Mouse (Mus musculus) kidney, postnatal 14 days (tissue): ENCODE data around the gene Myo3b.
"Not testable (repeated sequence)": the region's sequence is repeated elsewhere in the genome, so short reads cannot be mapped to it uniquely, and the experiment has no call there.

Experiments
- DNase-seq: peaks from one replicate; pipeline ENCODE4 v3.0.0; 2022; ENCODE audit warnings: mixed read lengths

Gene Myo3b

DNA sequence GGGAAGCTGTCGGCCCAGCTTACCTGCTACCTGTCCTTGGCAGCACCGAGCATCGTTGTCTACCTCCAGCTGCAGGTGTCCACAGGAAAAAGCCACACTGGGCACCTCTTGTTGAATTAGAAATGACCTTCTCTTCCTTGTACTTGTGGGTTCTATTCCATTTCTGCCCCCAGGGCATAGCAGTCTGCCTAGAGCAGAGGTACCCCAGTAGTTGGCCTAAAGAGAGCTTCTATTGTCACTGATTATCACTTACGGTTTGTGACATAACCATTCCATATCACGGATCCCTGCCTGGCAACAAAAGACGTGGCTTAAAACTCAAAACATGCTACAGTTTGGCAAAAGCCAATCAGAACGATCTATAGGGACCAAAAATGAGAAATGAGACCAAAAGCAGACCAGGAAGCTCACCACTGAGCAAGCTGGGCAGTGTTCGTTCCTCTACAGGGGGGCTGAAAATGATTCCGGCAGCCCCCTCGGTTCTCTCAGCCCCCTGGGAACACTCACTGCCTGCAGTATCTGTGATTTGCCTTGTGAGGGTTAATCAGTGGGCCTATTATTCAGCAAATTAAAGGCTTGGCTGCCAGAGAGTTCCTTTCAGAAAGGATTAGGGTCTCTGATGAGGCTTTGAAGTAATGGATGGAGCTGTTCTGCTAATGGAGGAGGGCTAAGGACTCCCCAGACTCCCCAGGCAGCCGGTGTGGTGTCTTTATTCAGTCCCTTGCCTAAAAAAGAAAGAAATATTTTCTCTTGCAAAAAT is 163.1 kb downstream of the Myo3b start:
- no peak for DNase-seq

- no peak for DNase-seq
These were observed 163.7 kb downstream of the Myo3b start for GRCm38 (mm10) chr2:70202578-70203167.

DNA sequence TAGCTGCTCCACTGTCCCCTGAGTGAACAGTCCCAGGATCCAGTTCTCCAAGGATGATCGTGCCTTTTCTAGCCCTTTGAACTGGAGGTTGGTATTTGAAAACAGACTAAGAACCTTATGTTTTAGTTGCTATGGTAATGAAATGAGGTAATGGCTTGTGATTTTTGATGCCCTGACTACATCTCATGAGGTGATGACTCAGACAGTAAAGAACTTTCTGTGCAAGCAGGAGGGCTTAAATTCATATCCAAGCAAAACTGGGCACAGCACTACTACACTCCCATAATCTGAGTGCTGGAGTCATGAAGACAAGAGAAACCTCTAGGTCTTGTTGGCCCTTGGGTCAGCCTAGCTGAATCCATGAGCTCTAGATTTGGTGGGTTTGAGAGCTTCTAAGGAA is 169.5 kb downstream of the Myo3b start:
- no peak for DNase-seq

GRCm38 (mm10) chr2:70209790-70210189 is 170.9 kb downstream of the Myo3b start:
- DNase-seq, result no peak

GRCm38 (mm10) chr2:70210427-70211332 is 171.8 kb downstream of the Myo3b start:
- DNase-seq, result no peak

DNA sequence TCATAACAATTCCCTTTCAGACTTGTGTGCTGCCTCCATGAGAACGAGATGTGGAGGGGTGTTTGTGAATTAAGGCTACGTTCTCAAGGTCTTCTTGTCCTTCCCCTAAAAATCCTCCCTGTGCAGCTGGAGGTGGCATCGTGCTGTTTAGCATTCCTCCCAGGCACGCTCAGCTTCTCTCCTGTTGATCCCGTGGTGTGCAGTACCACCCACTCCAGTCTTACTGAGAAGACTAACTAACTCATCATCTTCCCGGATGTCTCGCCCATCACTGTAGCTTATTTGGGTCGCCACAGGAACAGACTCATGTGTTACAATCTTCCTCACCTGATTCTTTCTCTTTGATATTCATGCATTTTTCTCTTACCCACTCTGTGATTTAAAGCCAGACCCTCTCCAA is 175.5 kb downstream of the Myo3b start:
- DNase-seq, result no peak

GRCm38 (mm10) chr2:70217800-70218199 is 178.9 kb downstream of the Myo3b start:
- no peak for DNase-seq

- DNase-seq, result no peak
These were observed 179.5 kb downstream of the Myo3b start for GRCm38 (mm10) chr2:70218469-70218868.

GRCm38 (mm10) chr2:70226679-70227078 is 187.8 kb downstream of the Myo3b start:
- DNase-seq, result peak; percentile 9

- not testable (repeated sequence) for DNase-seq
These were observed 195.5 kb downstream of the Myo3b start for GRCm38 (mm10) chr2:70234450-70234849.

- DNase-seq, result no peak
These were observed 207.1 kb downstream of the Myo3b start for GRCm38 (mm10) chr2:70245981-70246380.

GRCm38 (mm10) chr2:70248616-70249015 is 209.7 kb downstream of the Myo3b start:
- peak; percentile 13 for DNase-seq

DNA sequence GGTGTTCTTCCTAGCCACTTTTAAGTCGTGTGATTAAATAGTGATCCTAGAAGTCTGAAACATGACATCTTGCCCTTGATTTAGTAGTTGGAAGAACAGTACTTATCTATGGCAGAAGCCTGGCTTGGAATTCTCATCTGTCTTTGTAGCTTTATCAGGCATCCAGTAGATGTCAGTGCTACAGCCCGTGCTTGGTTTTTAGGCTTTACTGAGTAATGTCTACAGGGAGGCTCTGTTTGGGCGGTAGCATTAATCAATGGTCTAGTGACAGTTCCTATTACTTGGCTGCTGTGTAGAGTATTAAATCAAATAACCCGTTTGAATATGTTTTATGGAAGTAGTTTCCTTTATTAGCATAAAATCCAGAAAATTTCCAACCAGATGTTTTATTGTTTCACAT is 210.9 kb downstream of the Myo3b start:
- DNase-seq, result no peak

DNA sequence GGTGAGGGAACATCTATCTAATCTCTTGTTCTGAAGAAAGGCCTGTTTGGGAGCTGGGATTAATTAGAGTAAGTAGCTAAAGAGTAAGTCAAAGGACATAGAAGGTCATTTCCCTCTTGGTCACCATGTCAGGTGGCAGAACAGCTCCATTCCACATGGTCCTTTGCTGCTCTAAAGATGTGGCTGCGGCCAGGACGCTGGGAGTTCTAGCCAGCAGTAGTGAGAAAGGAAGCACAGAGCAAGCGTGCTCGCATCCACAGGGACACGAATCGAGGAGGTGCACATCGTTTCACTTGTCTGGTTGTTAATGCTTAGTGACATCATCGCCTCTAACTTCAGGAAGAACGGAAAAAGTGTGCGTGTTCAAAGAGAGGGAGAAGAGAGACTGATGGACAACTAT is 212.3 kb downstream of the Myo3b start:
- DNase-seq, result no peak

DNA sequence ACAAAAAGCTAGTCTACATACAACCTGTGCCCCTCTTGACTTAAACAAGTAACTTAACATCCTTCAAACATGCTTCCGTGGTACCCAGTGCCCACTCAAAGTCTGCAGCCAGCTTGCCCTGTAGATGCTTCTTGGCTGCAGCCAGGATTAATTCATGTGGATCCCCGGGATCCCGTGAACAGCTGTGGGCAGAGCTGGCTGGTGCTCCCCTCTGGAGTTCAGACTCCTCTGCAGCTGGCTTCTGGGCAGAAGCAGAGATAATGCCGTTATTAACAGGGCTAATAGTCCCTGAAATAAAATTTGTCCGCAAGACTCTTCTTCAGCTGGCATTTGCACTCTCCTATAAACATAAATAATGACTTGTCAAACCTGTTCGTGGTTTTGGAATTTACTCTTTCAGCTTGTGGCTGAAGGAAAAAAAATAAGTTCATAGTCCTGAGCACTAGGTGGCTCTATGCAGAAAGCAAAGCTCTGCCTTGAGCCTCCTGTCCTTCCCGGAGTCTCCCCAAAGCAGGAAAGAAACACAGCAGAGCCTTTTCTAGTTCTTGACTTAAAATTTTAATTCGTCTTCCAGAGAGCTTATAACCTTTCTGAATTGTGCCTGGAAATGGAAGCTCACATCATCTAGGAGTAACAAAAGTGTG is 220.6 kb downstream of the Myo3b start:
- DNase-seq, result peak; percentile 42

GRCm38 (mm10) chr2:70260646-70261195 is 221.8 kb downstream of the Myo3b start:
- no peak for DNase-seq

GRCm38 (mm10) chr2:70261703-70262564 is 223.0 kb downstream of the Myo3b start:
- DNase-seq, result peak; percentile 9

- peak; percentile 38 for DNase-seq
These were observed 223.7 kb downstream of the Myo3b start for GRCm38 (mm10) chr2:70262565-70263082.

DNA sequence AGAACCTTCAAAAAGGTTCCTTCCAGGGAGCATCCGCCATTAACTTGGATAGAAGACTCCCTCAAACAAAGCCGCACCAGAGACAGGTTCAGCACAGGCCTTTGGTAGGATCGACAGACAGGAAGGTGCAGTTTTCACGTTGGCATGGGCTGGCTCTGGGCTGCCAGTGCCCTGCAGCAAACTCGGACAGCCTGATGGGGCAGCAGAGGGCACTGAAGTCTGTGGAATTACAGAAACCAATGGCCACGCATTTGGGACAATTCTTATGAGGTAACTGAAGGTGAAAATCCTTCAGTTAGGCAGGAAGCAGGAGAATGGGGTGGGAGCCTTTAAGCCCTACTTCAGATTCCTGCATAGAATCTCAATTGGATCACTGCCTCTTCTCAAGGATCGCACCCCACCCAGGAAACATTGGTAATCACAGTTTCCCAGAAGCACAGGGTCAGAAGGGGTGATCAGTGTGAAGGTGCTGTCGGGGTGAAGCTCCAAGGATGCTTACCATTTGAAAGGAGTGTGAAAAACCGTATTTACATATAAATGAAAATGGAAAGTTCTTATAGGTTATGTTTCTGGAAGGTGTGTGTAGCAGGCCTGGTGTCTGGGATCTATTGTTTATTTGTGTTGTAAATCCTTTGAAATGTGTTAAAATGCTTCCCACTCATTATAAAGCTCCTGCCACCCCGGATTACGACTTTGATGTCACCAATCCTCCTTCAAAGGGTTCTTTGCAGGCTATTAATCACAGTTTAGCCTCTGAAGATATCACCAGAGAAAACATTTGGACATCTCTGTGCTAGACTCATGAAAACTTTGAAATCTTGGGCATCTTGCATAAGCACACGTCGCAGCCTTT is 239.7 kb downstream of the Myo3b start:
- peak; percentile 39 for DNase-seq

DNA sequence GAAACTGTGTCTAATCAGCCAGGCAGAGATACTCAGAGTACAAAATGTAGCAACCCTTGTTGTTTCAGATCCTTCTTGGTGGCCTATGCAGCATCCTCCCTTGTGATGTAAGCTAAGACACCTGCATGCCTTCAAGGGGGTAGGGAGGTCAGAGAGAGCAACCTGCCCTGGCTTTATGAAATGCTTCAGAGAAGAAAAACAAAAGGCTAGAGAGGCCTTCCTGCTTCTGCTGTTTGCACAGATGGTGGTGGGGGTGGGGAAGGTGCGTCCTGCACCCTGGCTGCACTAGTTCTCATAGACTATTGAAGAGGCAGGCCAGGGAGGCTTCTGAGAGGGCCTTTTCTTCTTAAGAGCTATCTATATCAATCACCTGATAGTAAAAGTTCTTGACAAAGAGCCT is 245.2 kb downstream of the Myo3b start:
- DNase-seq, result no peak
